Mouse (Mus musculus) C2C12 (cell line): Measurements from ENCODE around the gene Ric8b.

Source experiments
- CEBPB ChIP-seq: IDR thresholded peaks from one replicate; pipeline ENCODE4 v1.6.1; 2011; ENCODE audit warnings: low read depth, mild to moderate bottlenecking, control low read depth, moderate library complexity
- CTCF ChIP-seq: IDR thresholded peaks from one replicate; pipeline ENCODE4 v1.5.1; 2011; ENCODE audit not compliant: control insufficient read depth, insufficient read depth, insufficient read length
- MYOD1 ChIP-seq: IDR thresholded peaks from one replicate; pipeline ENCODE4 v1.6.1; 2011; ENCODE audit warnings: low read depth; ENCODE audit not compliant: control insufficient read depth, insufficient read length
- MYOG ChIP-seq: IDR thresholded peaks from one replicate; pipeline ENCODE4 v1.6.1; 2011; ENCODE audit not compliant: control insufficient read depth, insufficient read length; ENCODE audit errors: extremely low read depth
- USF1 ChIP-seq: IDR thresholded peaks from one replicate; pipeline ENCODE4 v1.6.1; 2011; ENCODE audit warnings: low read depth, mild to moderate bottlenecking, control low read depth, moderate library complexity

DNA sequence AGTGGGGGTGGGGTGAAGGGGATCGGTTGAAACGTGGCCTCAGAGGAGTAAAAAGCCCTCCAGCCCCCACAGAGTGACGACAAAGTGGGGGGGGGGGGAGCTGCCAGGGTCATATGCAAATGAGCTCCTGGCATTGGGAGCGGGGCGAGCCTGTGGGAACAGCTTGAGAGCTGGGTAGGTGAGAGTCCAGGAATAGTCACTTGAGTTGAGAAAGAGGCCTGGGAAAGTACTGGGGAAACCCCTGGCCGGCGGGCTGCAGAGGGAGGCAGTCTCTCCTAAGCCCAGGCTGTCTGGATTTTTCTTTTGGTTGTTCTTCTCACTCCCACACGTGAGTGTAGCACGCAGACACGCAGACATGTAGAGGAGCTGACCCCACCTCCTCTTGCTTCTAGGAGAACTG lies 120.7 kb downstream of the Ric8b start:
- TF ChIP-seq CTCF = no peak
- TF ChIP-seq CEBPB = no peak
- TF ChIP-seq USF1 = no peak
- TF ChIP-seq MYOG = no peak
- TF ChIP-seq MYOD1 = no peak
